Mouse (Mus musculus) G1E (cell line): ENCODE results near the gene Park7.

Source experiments
- CTCF ChIP-seq: IDR thresholded peaks from 2 replicates; pipeline ENCODE4 v1.5.1; 2012; ENCODE audit warnings: low read depth, low read length, inconsistent platforms, mixed read lengths
- GATA1 ChIP-seq: IDR thresholded peaks from 2 replicates; pipeline ENCODE4 v1.6.1; 2012; ENCODE audit warnings: borderline replicate concordance, low read length, inconsistent platforms, mixed read lengths
- GATA2 ChIP-seq: IDR thresholded peaks from 2 replicates; pipeline ENCODE4 v1.6.1; 2012; ENCODE audit warnings: low read depth, low read length, inconsistent platforms, borderline replicate concordance
- POLR2AphosphoS5 ChIP-seq: IDR thresholded peaks from 2 replicates; pipeline ENCODE4 v1.6.1; 2012; ENCODE audit warnings: low read depth, low read length, inconsistent platforms; ENCODE audit not compliant: insufficient replicate concordance
- TAL1 ChIP-seq: conservative IDR thresholded peaks from 2 replicates; pipeline ENCODE4 v1.6.1; 2012; ENCODE audit warnings: low read depth, low read length, inconsistent platforms, mixed read lengths

DNA sequence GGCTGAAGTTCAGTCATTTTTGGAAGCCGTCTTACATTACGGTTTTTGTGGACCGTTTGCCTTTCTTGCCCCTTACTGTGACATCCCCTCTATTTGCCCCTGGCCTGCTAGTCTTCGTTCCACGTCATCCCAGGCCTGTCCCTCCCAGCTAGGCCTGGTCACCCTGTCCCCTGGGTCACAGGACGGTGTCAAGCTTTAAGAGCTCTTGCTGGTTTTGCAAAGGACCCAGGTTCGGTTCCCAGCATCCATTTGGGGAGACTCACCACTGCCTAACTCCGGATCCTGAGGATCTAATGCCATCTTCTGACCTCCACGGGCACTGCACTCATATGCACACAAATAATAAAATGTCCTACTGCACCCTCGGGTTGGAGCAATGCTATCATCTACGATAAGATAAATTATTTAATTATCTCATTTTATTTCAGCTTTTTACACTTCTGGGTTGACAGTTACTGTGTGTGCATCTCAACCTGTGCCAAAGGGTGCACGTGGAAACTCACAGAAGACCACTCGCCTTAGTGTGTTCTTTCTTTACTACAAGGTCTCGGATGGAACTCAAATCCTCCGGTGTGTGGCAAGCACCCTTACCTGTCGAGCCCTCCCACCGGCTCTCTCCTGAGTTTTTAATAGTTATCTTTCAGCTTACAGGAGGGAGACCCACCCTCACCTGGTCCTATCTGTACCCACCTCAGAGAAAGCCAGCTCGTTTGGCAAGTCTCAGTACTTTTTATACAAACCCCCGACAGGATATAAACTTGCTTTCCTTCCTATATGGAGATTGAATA, 3.9 kb downstream of the Park7 start:
- TF ChIP-seq CTCF, result no peak
- TF ChIP-seq GATA1, result no peak
- no peak for TF ChIP-seq TAL1
- no peak for TF ChIP-seq POLR2AphosphoS5
- no peak for TF ChIP-seq GATA2
